Mouse (Mus musculus): ENCODE data around the gene Ceacam15. TPM values are rescaled to one million over a fixed set of nuclear protein-coding genes. Genes with fewer than 3 reads are reported as not detected.
"Not testable (repeated sequence)": the region's sequence is repeated elsewhere in the genome, so short reads cannot be mapped to it uniquely, and the experiment has no call there.

Ceacam15 gene
- polyA plus RNA-seq, 1 experiment from 2014 or later, result not detected

GRCm38 (mm10) chr7:16644260-16644659 lies 31.2 kb downstream of the Ceacam15 start:
- Histone ChIP-seq H3K4me3 (ENCODE audit: low read depth, low read length) (no peak overlapping the region), H3K4me2 (no peak overlapping the region), H3K4me1 (ENCODE audit: insufficient read depth) (no peaks in the 10 kb centered on the region), H3K27me3 (ENCODE audit: insufficient read depth, low read length) (no peaks in the 10 kb centered on the region), H3K36me3 (ENCODE audit: insufficient read depth) (no peaks in the 10 kb centered on the region), H3K9ac (no peak overlapping the region), H3K27ac (ENCODE audit: low read depth) (no peak overlapping the region), H3K9me3 (ENCODE audit: low read depth, low read length) (no peaks in the 10 kb centered on the region)
- TF ChIP-seq CTCF (IDR thresholded peaks at IDR 0.05; ENCODE audit: low read depth), result no peak
- DNase-seq, result no peak
- ATAC-seq (ENCODE audit: insufficient read depth), result no peak
- WGBS, result 63% methylated on average over 12 of the region's 12 CpGs

GRCm38 (mm10) chr7:16643106-16643505 lies 32.4 kb downstream of the Ceacam15 start:
- H3K27ac ChIP-seq (ENCODE audit: low read depth); H3K9me3 ChIP-seq (ENCODE audit: low read depth, low read length); H3K27me3 ChIP-seq (ENCODE audit: insufficient read depth, low read length); DNase-seq; H3K4me1 ChIP-seq (ENCODE audit: insufficient read depth); H3K9ac ChIP-seq; H3K36me3 ChIP-seq (ENCODE audit: insufficient read depth); H3K4me3 ChIP-seq (ENCODE audit: low read depth, low read length); H3K4me2 ChIP-seq; ATAC-seq (ENCODE audit: insufficient read depth): not testable (repeated sequence)
- WGBS, result 37% methylated on average over 3 of the region's 4 CpGs

- H3K9me3 ChIP-seq (ENCODE audit: low read depth, low read length), result no peaks in the 10 kb centered on the region
- no peak overlapping the region for H3K4me3 ChIP-seq (ENCODE audit: low read depth, low read length)
- ATAC-seq (ENCODE audit: insufficient read depth) (peak; percentile 24; the same call in 1 of the 2 replicates), DNase-seq (peak; percentile 68)
- no peak overlapping the region for H3K9ac ChIP-seq
- H3K27ac ChIP-seq (ENCODE audit: low read depth), result no peak overlapping the region
- H3K4me1 ChIP-seq (ENCODE audit: insufficient read depth), result no peaks in the 10 kb centered on the region
- no peak for TF ChIP-seq CTCF (IDR thresholded peaks at IDR 0.05; ENCODE audit: low read depth)
- 55% methylated on average over 3 of the region's 3 CpGs for WGBS
- H3K4me2 ChIP-seq, result no peak overlapping the region
- H3K27me3 ChIP-seq (ENCODE audit: insufficient read depth, low read length), result no peaks in the 10 kb centered on the region
- no peaks in the 10 kb centered on the region for H3K36me3 ChIP-seq (ENCODE audit: insufficient read depth)
Observed at GRCm38 (mm10) chr7:16639028-16639427, 36.5 kb downstream of the Ceacam15 start.

GRCm38 (mm10) chr7:16635116-16635515 lies 40.4 kb downstream of the Ceacam15 start:
- Histone ChIP-seq H3K4me1 (ENCODE audit: insufficient read depth) (no peaks in the 10 kb centered on the region), H3K27ac (ENCODE audit: low read depth) (no peak overlapping the region), H3K27me3 (ENCODE audit: insufficient read depth, low read length) (no peaks in the 10 kb centered on the region), H3K9ac (no peak overlapping the region), H3K9me3 (ENCODE audit: low read depth, low read length) (no peaks in the 10 kb centered on the region), H3K36me3 (ENCODE audit: insufficient read depth) (no peaks in the 10 kb centered on the region), H3K4me2 (no peak overlapping the region), H3K4me3 (ENCODE audit: low read depth, low read length) (no peak overlapping the region)
- no peak for TF ChIP-seq CTCF (IDR thresholded peaks at IDR 0.05; ENCODE audit: low read depth)
- 48% methylated on average over 3 of the region's 3 CpGs for WGBS
- DNase-seq (no peak), ATAC-seq (ENCODE audit: insufficient read depth) (no peak)

GRCm38 (mm10) chr7:16633913-16634312 lies 41.6 kb downstream of the Ceacam15 start:
- H3K27me3 ChIP-seq (ENCODE audit: insufficient read depth, low read length); H3K36me3 ChIP-seq (ENCODE audit: insufficient read depth); H3K4me1 ChIP-seq (ENCODE audit: insufficient read depth); H3K4me2 ChIP-seq; H3K27ac ChIP-seq (ENCODE audit: low read depth); H3K9ac ChIP-seq; H3K4me3 ChIP-seq (ENCODE audit: low read depth, low read length); H3K9me3 ChIP-seq (ENCODE audit: low read depth, low read length): not testable (repeated sequence)
- WGBS, result 11% methylated on average over 10 of the region's 10 CpGs
- ATAC-seq (ENCODE audit: insufficient read depth), result peak; percentile 71; the same call in 1 of the 2 replicates
- DNase-seq, result peak; percentile 50

- Histone ChIP-seq H3K27ac (ENCODE audit: low read depth) (no peak overlapping the region), H3K36me3 (ENCODE audit: insufficient read depth) (no peaks in the 10 kb centered on the region), H3K27me3 (ENCODE audit: insufficient read depth, low read length) (no peaks in the 10 kb centered on the region), H3K9me3 (ENCODE audit: low read depth, low read length) (no peaks in the 10 kb centered on the region), H3K4me1 (ENCODE audit: insufficient read depth) (no peaks in the 10 kb centered on the region), H3K9ac (no peak overlapping the region), H3K4me3 (ENCODE audit: low read depth, low read length) (no peak overlapping the region), H3K4me2 (no peak overlapping the region)
- ATAC-seq (ENCODE audit: insufficient read depth), result no peak
- TF ChIP-seq CTCF (IDR thresholded peaks at IDR 0.05; ENCODE audit: low read depth), result no peak
- 61% methylated on average over 4 of the region's 4 CpGs for WGBS
- DNase-seq, result no peak
Observed at GRCm38 (mm10) chr7:16631932-16632331, 43.6 kb downstream of the Ceacam15 start.

GRCm38 (mm10) chr7:16631025-16631424 lies 44.5 kb downstream of the Ceacam15 start:
- Histone ChIP-seq H3K27ac (ENCODE audit: low read depth) (no peak overlapping the region), H3K36me3 (ENCODE audit: insufficient read depth) (no peaks in the 10 kb centered on the region), H3K4me1 (ENCODE audit: insufficient read depth) (no peaks in the 10 kb centered on the region), H3K4me3 (ENCODE audit: low read depth, low read length) (no peak overlapping the region), H3K4me2 (no peak overlapping the region), H3K27me3 (ENCODE audit: insufficient read depth, low read length) (no peaks in the 10 kb centered on the region), H3K9ac (no peak overlapping the region), H3K9me3 (ENCODE audit: low read depth, low read length) (no peaks in the 10 kb centered on the region)
- DNase-seq, result no peak
- no peak for TF ChIP-seq CTCF (IDR thresholded peaks at IDR 0.05; ENCODE audit: low read depth)
- WGBS, result 43% methylated on average over 4 of the region's 4 CpGs
- ATAC-seq (ENCODE audit: insufficient read depth), result no peak
